Mouse (Mus musculus): ENCODE measurements around the gene Sel1l2.

Sel1l2 gene

DNA sequence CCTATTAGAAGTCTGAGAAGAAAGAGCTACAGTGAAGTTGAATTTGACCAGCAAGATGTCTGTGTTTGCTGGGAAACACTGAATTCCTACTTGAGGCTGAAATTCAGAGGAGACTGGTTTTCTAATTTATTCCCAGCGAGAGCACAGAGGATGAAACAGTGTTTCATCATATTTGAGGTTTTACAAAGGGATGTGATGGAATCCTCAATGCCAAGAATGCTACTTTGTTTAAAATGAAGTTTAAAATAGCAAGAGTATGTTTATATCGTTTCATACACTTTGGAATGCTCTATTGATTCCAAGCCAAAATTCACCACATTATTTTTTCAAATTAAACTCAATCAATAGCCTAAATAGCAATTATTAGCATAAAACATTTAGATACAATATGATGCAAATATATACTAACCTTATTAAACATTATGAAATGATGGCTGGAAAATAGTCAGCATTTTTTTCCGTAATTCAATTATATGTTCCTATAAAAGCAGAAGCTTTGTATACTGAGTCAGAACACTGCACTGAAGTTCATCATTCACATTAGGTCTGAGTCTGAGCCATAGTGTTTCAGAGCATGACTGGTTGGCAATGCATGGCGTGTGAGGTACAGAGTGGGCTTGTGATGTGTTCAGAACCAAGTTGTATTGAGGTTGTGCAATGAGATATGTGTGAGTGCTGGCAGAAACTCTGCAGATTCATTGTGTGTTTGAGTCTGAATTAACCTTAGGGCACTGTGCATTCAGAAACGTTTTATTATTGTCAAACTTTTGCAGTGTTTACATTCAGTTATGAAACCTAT lies 58.8 kb downstream of the Sel1l2 start:
- H3K4me1 ChIP-seq (replicated peaks; ENCODE audit: low read depth, low read length), result no peaks in the 10 kb centered on the region
- TF ChIP-seq POU5F1 (IDR thresholded peaks at IDR 0.05; ENCODE audit: borderline replicate concordance, low read length) (no peak), CTCF (conservative IDR thresholded peaks at IDR 0.05; ENCODE audit: low read length) (no peak), NANOG (IDR thresholded peaks at IDR 0.05; ENCODE audit: borderline replicate concordance, low read length) (no peak)
- H3K27me3 ChIP-seq (ENCODE audit: insufficient read depth, low read length), result no peaks in the 10 kb centered on the region
- H3K9me3 ChIP-seq (ENCODE audit: low read length), result peaks cover under 1% of the 10 kb centered on the region; the same call in 1 of the 2 replicates
- no peak overlapping the region for H3K4me3 ChIP-seq (replicated peaks; ENCODE audit: low read length)
- no peaks in the 10 kb centered on the region for H3K36me3 ChIP-seq (ENCODE audit: insufficient read depth, low read length)

- Histone ChIP-seq H3K4me3 (replicated peaks; ENCODE audit: low read length) (no peak overlapping the region), H3K27me3 (ENCODE audit: insufficient read depth, low read length) (no peaks in the 10 kb centered on the region), H3K36me3 (ENCODE audit: insufficient read depth, low read length) (no peaks in the 10 kb centered on the region), H3K4me1 (replicated peaks; ENCODE audit: low read depth, low read length) (no peaks in the 10 kb centered on the region), H3K9me3 (ENCODE audit: low read length) (no peaks in the 10 kb centered on the region)
- TF ChIP-seq POU5F1 (IDR thresholded peaks at IDR 0.05; ENCODE audit: borderline replicate concordance, low read length), result no peak
- TF ChIP-seq NANOG (IDR thresholded peaks at IDR 0.05; ENCODE audit: borderline replicate concordance, low read length), result no peak
- TF ChIP-seq CTCF (conservative IDR thresholded peaks at IDR 0.05; ENCODE audit: low read length), result no peak
Measured at GRCm38 (mm10) chr2:140302976-140303708, 86.4 kb downstream of the Sel1l2 start.

DNA sequence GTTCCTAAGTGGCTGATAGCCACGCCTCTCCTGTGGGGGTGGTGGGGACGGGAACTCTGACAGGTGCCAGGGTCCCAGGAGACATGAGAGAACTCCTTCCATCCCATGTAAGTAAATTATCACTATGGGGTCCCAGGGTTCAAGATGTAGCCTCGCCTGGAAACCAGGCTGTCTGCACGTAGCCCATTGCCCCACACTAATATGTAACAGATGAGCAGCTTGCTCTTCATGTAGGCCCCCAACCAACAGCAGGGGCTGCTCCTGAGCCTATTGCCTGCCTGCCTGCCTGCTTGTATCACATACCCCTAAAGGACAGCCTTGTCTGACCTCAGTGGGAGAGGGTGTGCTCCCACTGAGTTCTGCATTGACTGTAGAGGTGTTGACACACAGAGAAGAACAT lies 92.4 kb downstream of the Sel1l2 start:
- Histone ChIP-seq H3K9me3 (ENCODE audit: low read length) (no peaks in the 10 kb centered on the region), H3K36me3 (ENCODE audit: insufficient read depth, low read length) (no peaks in the 10 kb centered on the region), H3K27me3 (ENCODE audit: insufficient read depth, low read length) (no peaks in the 10 kb centered on the region), H3K4me3 (replicated peaks; ENCODE audit: low read length) (no peak overlapping the region), H3K4me1 (replicated peaks; ENCODE audit: low read depth, low read length) (no peaks in the 10 kb centered on the region)
- no peak for TF ChIP-seq POU5F1 (IDR thresholded peaks at IDR 0.05; ENCODE audit: borderline replicate concordance, low read length)
- TF ChIP-seq CTCF (conservative IDR thresholded peaks at IDR 0.05; ENCODE audit: low read length), result no peak
- TF ChIP-seq NANOG (IDR thresholded peaks at IDR 0.05; ENCODE audit: borderline replicate concordance, low read length), result no peak

DNA sequence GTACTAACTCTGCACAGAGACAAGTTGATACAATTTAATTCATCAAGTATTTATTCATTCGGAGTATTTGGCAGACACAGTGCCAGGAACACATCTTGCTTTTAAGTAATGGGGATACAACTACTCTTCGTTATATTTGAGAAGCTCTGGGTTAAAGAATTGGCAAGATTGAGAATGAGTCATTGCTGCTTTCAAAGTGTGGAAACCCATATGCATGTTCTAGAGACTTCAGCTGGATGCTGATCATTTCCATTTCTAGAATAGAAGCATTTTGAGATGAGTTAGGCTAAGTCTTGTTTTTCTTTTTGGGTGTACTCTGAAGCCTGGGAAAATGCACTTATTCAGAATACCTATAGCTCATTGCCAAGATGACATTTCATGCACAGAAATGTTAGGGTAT lies 95.7 kb downstream of the Sel1l2 start:
- Histone ChIP-seq H3K27me3 (ENCODE audit: insufficient read depth, low read length) (no peaks in the 10 kb centered on the region), H3K4me3 (replicated peaks; ENCODE audit: low read length) (no peak overlapping the region), H3K9me3 (ENCODE audit: low read length) (no peaks in the 10 kb centered on the region), H3K4me1 (replicated peaks; ENCODE audit: low read depth, low read length) (no peaks in the 10 kb centered on the region), H3K36me3 (ENCODE audit: insufficient read depth, low read length) (no peaks in the 10 kb centered on the region)
- TF ChIP-seq NANOG (IDR thresholded peaks at IDR 0.05; ENCODE audit: borderline replicate concordance, low read length) (no peak), CTCF (conservative IDR thresholded peaks at IDR 0.05; ENCODE audit: low read length) (no peak), POU5F1 (IDR thresholded peaks at IDR 0.05; ENCODE audit: borderline replicate concordance, low read length) (no peak)

GRCm38 (mm10) chr2:140280808-140281207 lies 108.7 kb downstream of the Sel1l2 start:
- peaks cover 2% of the 10 kb centered on the region; the same call in 1 of the 2 replicates for H3K27me3 ChIP-seq (ENCODE audit: insufficient read depth, low read length)
- H3K4me3 ChIP-seq (replicated peaks; ENCODE audit: low read length), result no peak overlapping the region
- H3K4me1 ChIP-seq (replicated peaks; ENCODE audit: low read depth, low read length), result 0 out of 2 replicates have a peak, but pooled peaks cover 5% of the 10 kb centered on the region
- TF ChIP-seq CTCF (conservative IDR thresholded peaks at IDR 0.05; ENCODE audit: low read length) (no peak), NANOG (IDR thresholded peaks at IDR 0.05; ENCODE audit: borderline replicate concordance, low read length) (no peak), POU5F1 (IDR thresholded peaks at IDR 0.05; ENCODE audit: borderline replicate concordance, low read length) (no peak)
- H3K36me3 ChIP-seq (ENCODE audit: insufficient read depth, low read length), result no peaks in the 10 kb centered on the region
- no peaks in the 10 kb centered on the region for H3K9me3 ChIP-seq (ENCODE audit: low read length)

- H3K27me3 ChIP-seq (ENCODE audit: insufficient read depth, low read length), result no peaks in the 10 kb centered on the region
- H3K4me1 ChIP-seq (replicated peaks; ENCODE audit: low read depth, low read length), result no peaks in the 10 kb centered on the region
- H3K9me3 ChIP-seq (ENCODE audit: low read length), result no peaks in the 10 kb centered on the region
- no peaks in the 10 kb centered on the region for H3K36me3 ChIP-seq (ENCODE audit: insufficient read depth, low read length)
- no peak overlapping the region for H3K4me3 ChIP-seq (replicated peaks; ENCODE audit: low read length)
- TF ChIP-seq POU5F1 (IDR thresholded peaks at IDR 0.05; ENCODE audit: borderline replicate concordance, low read length) (no peak), CTCF (conservative IDR thresholded peaks at IDR 0.05; ENCODE audit: low read length) (no peak), NANOG (IDR thresholded peaks at IDR 0.05; ENCODE audit: borderline replicate concordance, low read length) (no peak)
Measured at GRCm38 (mm10) chr2:140255595-140256141, 133.8 kb downstream of the Sel1l2 start.

GRCm38 (mm10) chr2:140254256-140254655 lies 135.2 kb downstream of the Sel1l2 start:
- Histone ChIP-seq H3K4me1 (replicated peaks; ENCODE audit: low read depth, low read length) (no peaks in the 10 kb centered on the region), H3K4me3 (replicated peaks; ENCODE audit: low read length) (no peak overlapping the region), H3K36me3 (ENCODE audit: insufficient read depth, low read length) (no peaks in the 10 kb centered on the region), H3K9me3 (ENCODE audit: low read length) (no peaks in the 10 kb centered on the region), H3K27me3 (ENCODE audit: insufficient read depth, low read length) (no peaks in the 10 kb centered on the region)
- TF ChIP-seq NANOG (IDR thresholded peaks at IDR 0.05; ENCODE audit: borderline replicate concordance, low read length) (no peak), CTCF (conservative IDR thresholded peaks at IDR 0.05; ENCODE audit: low read length) (no peak), POU5F1 (IDR thresholded peaks at IDR 0.05; ENCODE audit: borderline replicate concordance, low read length) (no peak)

- no peaks in the 10 kb centered on the region for H3K4me1 ChIP-seq (replicated peaks; ENCODE audit: low read depth, low read length)
- H3K4me3 ChIP-seq (replicated peaks; ENCODE audit: low read length), result no peak overlapping the region
- TF ChIP-seq POU5F1 (IDR thresholded peaks at IDR 0.05; ENCODE audit: borderline replicate concordance, low read length) (no peak), CTCF (conservative IDR thresholded peaks at IDR 0.05; ENCODE audit: low read length) (no peak), NANOG (IDR thresholded peaks at IDR 0.05; ENCODE audit: borderline replicate concordance, low read length) (no peak)
Measured at GRCm38 (mm10) chr2:140243105-140243504, 146.4 kb downstream of the Sel1l2 start.

More at GRCm38 (mm10) chr2:140243105-140243504, 146.4 kb downstream of the Sel1l2 start:
- H3K27me3 ChIP-seq (ENCODE audit: insufficient read depth, low read length), result no peaks in the 10 kb centered on the region
- no peaks in the 10 kb centered on the region for H3K36me3 ChIP-seq (ENCODE audit: insufficient read depth, low read length)
- no peaks in the 10 kb centered on the region for H3K9me3 ChIP-seq (ENCODE audit: low read length)
